Mouse (Mus musculus) liver, embryonic 16.5 days (tissue): ENCODE results near the gene Tmem129. TPM values are rescaled to one million over a fixed set of nuclear protein-coding genes. Genes with fewer than 3 reads are reported as not detected.

Experiments
- ATAC-seq: fragments of 200-750 bp; cut with Nextera tagmentation; 2 replicates; pipeline ENCODE4 v1.8.0; 2017; ENCODE audit warnings: low read depth, mild to moderate bottlenecking, moderate number of reproducible peaks, moderate library complexity
- H3K27ac ChIP-seq: fragments of 300-500 bp; sonication (generic); 2 replicates; pipeline ENCODE4 v1.5.1; 2014; ENCODE audit warnings: mild to moderate bottlenecking, low read length
- H3K27me3 ChIP-seq: fragments of 300-500 bp; sonication (generic); 2 replicates; pipeline ENCODE4 v1.6.1; 2014; ENCODE audit warnings: low read depth, low read length, mixed read lengths; ENCODE audit not compliant: control insufficient read depth, insufficient read depth
- H3K36me3 ChIP-seq: fragments of 300-500 bp; sonication (generic); 2 replicates; pipeline ENCODE4 v1.6.1; 2014; ENCODE audit warnings: mild to moderate bottlenecking; ENCODE audit not compliant: control insufficient read depth, insufficient read depth
- H3K4me1 ChIP-seq: fragments of 300-500 bp; sonication (generic); 2 replicates; pipeline ENCODE4 v1.6.1; 2014; ENCODE audit warnings: low read depth, low read length, mixed read lengths; ENCODE audit not compliant: control insufficient read depth
- H3K4me2 ChIP-seq: fragments of 300-500 bp; sonication (generic); 2 replicates; pipeline ENCODE4 v1.6.1; 2014; ENCODE audit warnings: low read depth, low read length, mixed read lengths
- H3K4me3 ChIP-seq: fragments of 300-500 bp; sonication (generic); 2 replicates; pipeline ENCODE4 v1.5.1; 2014; ENCODE audit warnings: low read depth, mild to moderate bottlenecking, low read length
- H3K9ac ChIP-seq: fragments of 300-500 bp; sonication (generic); 2 replicates; pipeline ENCODE4 v1.6.1; 2014; ENCODE audit warnings: low read depth, low read length
- H3K9me3 ChIP-seq: fragments of 300-500 bp; sonication (generic); replicated peaks from 2 replicates; pipeline ENCODE4 v1.6.1; 2016; ENCODE audit warnings: low read length; ENCODE audit not compliant: control insufficient read depth
- WGBS: fragments of 180-500 bp; shearing (Covaris S2); extraction: QIAGEN DNeasy Blood & Tissue Kit; methylation state at CpG from one replicate; pipeline ENCODE4 v1.1.7; 2014; ENCODE audit not compliant: insufficient replicate concordance; 5-methylcytosine and 5-hydroxymethylcytosine counted together
- polyA plus RNA-seq: library from polyadenylated mRNA; unstranded; fragments of >200 nt; fragmentation: Nextera tagmentation; extraction: Ambion mirVana; gene quantifications from 2 replicates; pipeline ENCODE4 v1.2.1, GENCODE M21; 2015

The Tmem129 gene
- polyA plus RNA-seq, 1 experiment from 2014 or later = 21.8 TPM

GRCm38 (mm10) chr5:33698669-33699068 lies 40.5 kb upstream of the Tmem129 start:
- Histone ChIP-seq H3K36me3 (no peaks in the 10 kb centered on the region), H3K9ac (no peak overlapping the region), H3K27ac (no peak overlapping the region), H3K9me3 (no peaks in the 10 kb centered on the region), H3K27me3 (peaks cover 24% of the 10 kb centered on the region), H3K4me1 (peaks cover 12% of the 10 kb centered on the region), H3K4me2 (no peak overlapping the region), H3K4me3 (no peak overlapping the region)
- WGBS = 71% methylated on average over 5 of the region's 5 CpGs
- ATAC-seq = no peak

DNA sequence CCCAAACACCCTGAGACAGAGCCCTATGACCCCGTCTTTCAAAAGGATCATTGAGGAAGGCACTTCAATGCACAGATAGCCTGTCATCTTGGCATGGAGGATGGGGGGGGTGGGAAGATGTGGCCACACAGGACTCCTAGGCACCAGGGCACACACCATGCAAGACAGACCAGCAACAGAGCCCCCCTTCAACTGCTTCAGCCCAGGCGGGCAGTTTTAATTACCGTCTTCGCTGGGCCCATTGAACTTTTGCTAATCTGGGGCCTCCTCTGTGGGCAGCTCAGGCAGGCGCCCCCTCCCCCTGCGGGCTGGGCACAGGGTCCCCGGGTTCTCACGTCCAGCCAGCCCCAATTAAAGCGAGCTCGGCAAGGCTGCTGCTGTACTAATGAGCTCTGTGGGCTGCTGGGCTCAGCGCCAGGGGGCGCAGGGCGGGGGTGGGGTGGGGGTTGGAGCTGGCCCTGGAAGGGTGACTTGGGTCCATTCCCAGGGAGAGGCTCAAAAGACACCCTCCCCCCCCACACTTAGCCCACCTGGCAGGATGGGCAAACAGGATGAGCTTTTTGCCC lies 39.8 kb upstream of the Tmem129 start:
- Histone ChIP-seq H3K27ac (no peak overlapping the region), H3K9ac (no peak overlapping the region), H3K36me3 (no peaks in the 10 kb centered on the region), H3K9me3 (no peaks in the 10 kb centered on the region), H3K4me3 (no peak overlapping the region), H3K4me2 (no peak overlapping the region), H3K4me1 (peaks cover 12% of the 10 kb centered on the region), H3K27me3 (peaks cover 27% of the 10 kb centered on the region)
- ATAC-seq = no peak
- 49% methylated on average over 13 of the region's 13 CpGs for WGBS

GRCm38 (mm10) chr5:33697534-33697933 lies 39.3 kb upstream of the Tmem129 start:
- no peak for ATAC-seq
- Histone ChIP-seq H3K27ac (no peak overlapping the region), H3K9me3 (no peaks in the 10 kb centered on the region), H3K27me3 (peaks cover 31% of the 10 kb centered on the region), H3K4me3 (no peak overlapping the region), H3K4me1 (peaks cover 13% of the 10 kb centered on the region), H3K9ac (no peak overlapping the region), H3K36me3 (no peaks in the 10 kb centered on the region), H3K4me2 (no peak overlapping the region)
- 50% methylated on average over 1 of the region's 1 CpGs for WGBS

DNA sequence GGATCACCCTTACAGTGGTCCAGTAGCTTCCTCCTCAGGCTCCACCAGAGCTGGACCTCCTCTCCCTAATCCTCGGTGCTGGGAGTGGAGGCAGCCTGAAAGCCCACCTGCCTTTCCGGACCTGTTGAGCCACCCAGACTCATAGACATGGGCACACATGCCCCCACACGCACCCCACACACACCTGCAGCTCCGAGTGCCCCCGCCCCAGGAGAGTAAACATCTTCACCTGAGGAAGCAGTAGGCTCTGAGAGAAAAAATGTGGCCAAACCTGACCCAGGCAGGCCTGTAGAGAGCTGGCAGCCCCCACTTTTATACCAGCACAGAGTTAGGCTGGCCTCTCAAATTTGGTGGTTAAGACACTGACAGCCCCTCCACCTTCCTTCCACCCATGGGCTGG lies 38.2 kb upstream of the Tmem129 start:
- Histone ChIP-seq H3K4me3 (no peak overlapping the region), H3K9me3 (no peaks in the 10 kb centered on the region), H3K4me1 (peaks cover 15% of the 10 kb centered on the region), H3K27ac (no peak overlapping the region), H3K9ac (no peak overlapping the region), H3K4me2 (no peak overlapping the region), H3K27me3 (peaks cover 36% of the 10 kb centered on the region), H3K36me3 (no peaks in the 10 kb centered on the region)
- WGBS = 48% methylated on average over 5 of the region's 5 CpGs
- ATAC-seq = no peak

DNA sequence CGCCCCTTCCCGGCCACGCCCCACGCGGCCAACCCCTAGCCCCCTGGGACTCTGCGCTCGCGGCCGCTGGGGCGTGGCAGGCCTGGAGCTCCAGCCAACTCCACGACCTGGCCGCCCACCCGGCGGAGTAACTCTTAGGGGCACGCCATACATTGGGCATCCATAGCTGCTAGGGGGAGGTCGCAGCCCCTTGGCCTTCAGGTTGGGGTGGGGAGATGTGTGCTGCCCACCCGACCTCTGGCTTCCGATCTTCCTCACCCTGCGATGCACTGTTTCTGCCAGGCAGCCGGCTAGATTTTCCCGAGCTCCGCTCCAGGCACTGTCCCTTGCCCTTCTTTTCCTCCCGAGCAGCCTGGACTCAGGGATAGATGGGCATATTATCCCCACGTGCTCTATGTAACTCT lies 37.5 kb upstream of the Tmem129 start:
- WGBS = 9% methylated on average over 24 of the region's 24 CpGs
- Histone ChIP-seq H3K4me1 (peaks cover 15% of the 10 kb centered on the region), H3K27ac (no peak overlapping the region), H3K4me3 (peak overlapping the region; percentile 44), H3K4me2 (peak overlapping the region; percentile 63), H3K36me3 (no peaks in the 10 kb centered on the region), H3K27me3 (peaks cover 36% of the 10 kb centered on the region), H3K9me3 (no peaks in the 10 kb centered on the region), H3K9ac (peak overlapping the region; percentile 52)
- ATAC-seq = peak; percentile 12; the same call in 1 of the 2 replicates

- Histone ChIP-seq H3K27ac (peak overlapping the region; percentile 39; the same call in 1 of the 2 replicates), H3K9ac (peak overlapping the region; percentile 52), H3K4me1 (peaks cover 11% of the 10 kb centered on the region), H3K27me3 (peaks cover 36% of the 10 kb centered on the region), H3K36me3 (no peaks in the 10 kb centered on the region), H3K4me3 (peak overlapping the region; percentile 44), H3K9me3 (no peaks in the 10 kb centered on the region), H3K4me2 (peak overlapping the region; percentile 63)
- WGBS = 8% methylated on average over 71 of the region's 71 CpGs
- peak; percentile 78 for ATAC-seq
These were observed 36.9 kb upstream of the Tmem129 start for GRCm38 (mm10) chr5:33694848-33695717.

DNA sequence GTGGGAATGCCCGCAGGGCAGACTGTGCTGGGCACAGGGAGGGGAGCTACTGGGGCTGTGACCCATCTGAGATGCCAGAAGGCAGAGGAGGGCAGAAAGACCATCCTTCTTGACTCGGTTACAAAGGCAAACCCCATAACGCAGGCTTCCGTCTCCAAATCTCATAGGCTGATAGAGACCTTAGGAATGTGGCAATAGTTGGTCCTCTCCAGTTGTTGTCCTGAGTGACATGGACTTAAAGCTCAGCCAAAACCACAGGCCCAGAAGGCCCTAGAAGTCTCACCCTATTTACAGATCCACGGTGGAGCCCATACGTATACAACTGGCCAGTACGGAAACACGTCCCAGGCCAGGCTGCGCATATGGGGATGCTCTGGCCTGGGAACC lies 36.2 kb upstream of the Tmem129 start:
- Histone ChIP-seq H3K4me1 (peaks cover 9% of the 10 kb centered on the region), H3K36me3 (no peaks in the 10 kb centered on the region), H3K27ac (no peak overlapping the region), H3K9me3 (no peaks in the 10 kb centered on the region), H3K4me2 (no peak overlapping the region), H3K4me3 (no peak overlapping the region), H3K27me3 (peaks cover 36% of the 10 kb centered on the region), H3K9ac (no peak overlapping the region)
- peak; percentile 19; the same call in 1 of the 2 replicates for ATAC-seq
- 73% methylated on average over 9 of the region's 9 CpGs for WGBS

DNA sequence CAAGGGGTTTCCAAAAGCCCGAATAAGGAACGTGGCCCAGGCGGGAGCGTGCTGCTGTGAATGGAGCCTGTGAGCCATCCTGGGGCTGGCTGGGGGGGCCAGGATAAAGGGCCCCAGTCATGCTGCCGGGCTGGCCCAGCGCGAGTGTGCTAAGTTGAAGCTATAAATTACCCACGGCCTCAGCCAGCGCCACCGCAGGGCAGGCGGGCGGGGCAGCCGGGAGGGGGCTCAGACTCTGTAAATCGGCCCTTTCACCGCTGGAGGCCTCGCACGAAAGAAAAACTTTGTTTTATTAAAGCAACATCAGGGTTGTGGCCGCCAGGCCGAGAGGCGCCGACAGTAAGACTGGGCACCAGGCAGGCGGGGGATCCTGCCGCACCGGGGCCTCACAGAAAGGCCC lies 34.2 kb upstream of the Tmem129 start:
- H3K36me3 ChIP-seq = no peaks in the 10 kb centered on the region
- no peak overlapping the region for H3K9ac ChIP-seq
- H3K4me1 ChIP-seq = peaks cover 12% of the 10 kb centered on the region
- H3K27ac ChIP-seq = no peak overlapping the region
- peaks cover 36% of the 10 kb centered on the region for H3K27me3 ChIP-seq
- ATAC-seq = no peak
- no peak overlapping the region for H3K4me3 ChIP-seq
- WGBS = 10% methylated on average over 24 of the region's 24 CpGs
- H3K9me3 ChIP-seq = no peaks in the 10 kb centered on the region
- no peak overlapping the region for H3K4me2 ChIP-seq
